11 mouse cellular contexts compared by ENCODE assay signal in genomic region chr1:155140076-155140475, GRCm38 (mm10). TPM values are rescaled to one million over a fixed set of nuclear protein-coding genes. Genes with fewer than 3 reads are reported as not detected.
DNase-seq lines count a peak whose midpoint lies in the region; ATAC-seq and TF ChIP-seq lines count a peak whose summit lies in the region.
"Had no signal": no experiment of that assay in that cellular context is flagged by ENCODE, and none has a peak within 500 bp of the region (broad histone marks: within the 10 kb centered on the region; RNA-seq: fewer than 3 reads in every experiment).

No protein-coding gene starts in this region.

- TF ChIP-seq CTCF in cerebellum, adult 2 months (IDR thresholded peaks at IDR 0.05; ENCODE audit: borderline replicate concordance, insufficient read depth, low read depth, low read length) = peak; percentile 67

- WGBS in kidney, embryonic 14.5 days = 81% methylated on average over 2 of the region's 2 CpGs
- WGBS in cerebellum, adult 2 months = 60% methylated on average over 2 of the region's 2 CpGs

- no peaks in the 10 kb centered on the region for H3K9me3 ChIP-seq in kidney, embryonic 14.5 days (ENCODE audit: control insufficient read depth, low read length)
- H3K9me3 ChIP-seq: embryonic facial prominence, embryonic 15.5 days; limb, embryonic 12.5 days; stomach, embryonic 15.5 days had no signal

- no peaks in the 10 kb centered on the region for H3K4me1 ChIP-seq in kidney, embryonic 14.5 days (ENCODE audit: control insufficient read depth, insufficient read depth, low read length)
- H3K4me1 ChIP-seq in cerebellum, adult 2 months (ENCODE audit: control insufficient read depth, insufficient read depth, low read length) = peaks cover 6% of the 10 kb centered on the region
- H3K4me1 ChIP-seq: stomach, embryonic 15.5 days had no signal

- H3K9ac ChIP-seq in kidney, embryonic 14.5 days (ENCODE audit: low read depth, low read length) = no peak overlapping the region
- H3K9ac ChIP-seq: embryonic facial prominence, embryonic 15.5 days; limb, embryonic 12.5 days; stomach, embryonic 15.5 days had no signal

- no peaks in the 10 kb centered on the region for H3K36me3 ChIP-seq in kidney, embryonic 14.5 days (ENCODE audit: control insufficient read depth, insufficient read depth, low read length)
- H3K36me3 ChIP-seq: limb, embryonic 12.5 days; stomach, embryonic 15.5 days had no signal

- H3K27ac ChIP-seq in kidney, embryonic 14.5 days (ENCODE audit: low read depth, low read length) = no peak overlapping the region
- no peak overlapping the region for H3K27ac ChIP-seq in cerebellum, adult 2 months (ENCODE audit: insufficient read depth, low read length)
- H3K27ac ChIP-seq: embryonic facial prominence, embryonic 15.5 days; limb, embryonic 12.5 days; stomach, embryonic 15.5 days had no signal

- peak; percentile 53 for DNase-seq in kidney, adult 11 months
- peak; percentile 40 for DNase-seq in MN1 (ENCODE audit: low spot score)
- DNase-seq in cerebellum, adult 2 months = peak; percentile 70 to 75
- DNase-seq in heart, postnatal 14 days = peak; percentile 73 to 79
- peak; percentile 44 for DNase-seq in left cerebral cortex, adult 11 months (ENCODE audit: low spot score)
- peak; percentile 50 for DNase-seq in retina, adult 2 months (ENCODE audit: low read depth, low spot score)
- no peak for DNase-seq in ovary, postnatal 36 days (ENCODE audit: low spot score)

- H3K4me2 ChIP-seq in kidney, embryonic 14.5 days (replicated peaks; ENCODE audit: low read depth, low read length) = no peak overlapping the region
- H3K4me2 ChIP-seq: embryonic facial prominence, embryonic 15.5 days; limb, embryonic 12.5 days; stomach, embryonic 15.5 days had no signal

- H3K27me3 ChIP-seq in kidney, embryonic 14.5 days (ENCODE audit: control insufficient read depth, insufficient read depth, low read length) = no peaks in the 10 kb centered on the region
- no peaks in the 10 kb centered on the region for H3K27me3 ChIP-seq in cerebellum, adult 2 months (ENCODE audit: control insufficient read depth, insufficient read depth, low read length)
- H3K27me3 ChIP-seq: embryonic facial prominence, embryonic 15.5 days; limb, embryonic 12.5 days; stomach, embryonic 15.5 days had no signal

- no peak overlapping the region for H3K4me3 ChIP-seq in kidney, embryonic 14.5 days (ENCODE audit: low read length)
- H3K4me3 ChIP-seq in cerebellum, adult 2 months (replicated peaks; ENCODE audit: insufficient read depth, low read depth, low read length) = no peak overlapping the region
- H3K4me3 ChIP-seq: embryonic facial prominence, embryonic 15.5 days; limb, embryonic 12.5 days; stomach, embryonic 15.5 days had no signal

- intact Hi-C loops in heart, postnatal 14 days (cut with DNase I) = loop anchor here (1.0 to 5.0 kb wide), 3 partner anchors 41 to 91 kb away; partner anchors contain the start of gene Ier5

- TF ChIP-seq POLR2A in cerebellum, adult 2 months (IDR thresholded peaks at IDR 0.05; ENCODE audit: borderline replicate concordance, insufficient read depth, low read length) = no peak

- no peak for ATAC-seq in kidney, embryonic 14.5 days (ENCODE audit: low FRiP score, low TSS enrichment)

RNA-seq across cellular contexts. Expression of gene Mr1, which starts 6.5 kb away (rescaled TPM):
- 4.6 and 4.8 TPM in 2 replicates for polyA plus RNA-seq in kidney, embryonic 14.5 days (2014; fragmentation: Nextera tagmentation; extraction: Ambion mirVana)
- polyA plus RNA-seq in cerebellum, adult 2 months (2012; rRNA removed) = 4.0 and 4.6 TPM in 2 replicates
- total RNA-seq in heart, postnatal 14 days (2021) = 1 to 10 TPM; 8.1 to 9.2 TPM

RNA-seq across cellular contexts. Expression of gene Stx6, which starts 18.4 kb away (rescaled TPM):
- polyA plus RNA-seq in kidney, embryonic 14.5 days (2014; fragmentation: Nextera tagmentation; extraction: Ambion mirVana) = 69.2 and 86.8 TPM in 2 replicates
- 82.2 and 83.2 TPM in 2 replicates for polyA plus RNA-seq in cerebellum, adult 2 months (2012; rRNA removed)
- total RNA-seq in heart, postnatal 14 days (2021) = 10 to 100 TPM; 32.1 to 35.9 TPM

RNA-seq across cellular contexts. Expression of gene Ier5, which starts 40.6 kb away (rescaled TPM):
- 13.1 and 14.8 TPM in 2 replicates for polyA plus RNA-seq in kidney, embryonic 14.5 days (2014; fragmentation: Nextera tagmentation; extraction: Ambion mirVana)
- polyA plus RNA-seq in cerebellum, adult 2 months (2012; rRNA removed) = 13.0 and 13.7 TPM in 2 replicates
- total RNA-seq in heart, postnatal 14 days (2021) = 10 to 100 TPM; 13.6 to 15.4 TPM
